Mouse (Mus musculus): ENCODE results near the gene Chst1.

Gene Chst1

DNA sequence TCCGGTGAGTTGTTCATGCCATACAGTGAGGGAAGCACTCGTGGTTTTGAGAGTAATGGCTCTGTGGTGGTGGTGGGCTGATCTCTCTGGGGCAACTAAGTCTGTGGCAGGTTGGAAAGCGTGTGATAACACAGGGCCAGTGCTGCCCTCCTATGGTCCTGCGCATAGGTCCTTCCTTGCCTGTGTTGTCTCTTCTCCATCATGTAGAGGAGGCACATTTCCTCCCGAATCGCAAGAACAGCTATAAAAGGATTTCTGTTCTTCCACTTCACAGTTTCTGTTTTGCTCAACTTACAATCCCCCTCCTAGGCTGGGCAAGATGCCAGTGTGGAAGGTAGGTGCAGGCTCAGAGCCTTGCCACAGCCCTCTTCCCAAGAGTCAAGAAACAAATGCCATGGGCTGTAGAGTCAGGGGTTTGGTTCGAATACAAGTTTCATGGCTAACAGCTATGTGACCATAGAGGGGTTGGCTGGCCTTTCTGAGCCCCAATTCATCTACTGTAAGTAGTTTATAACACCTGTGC lies 51.8 kb downstream of the Chst1 start:
- no peaks in the 10 kb centered on the region for H3K36me3 ChIP-seq (ENCODE audit: insufficient read depth, low read length)
- no peaks in the 10 kb centered on the region for H3K9me3 ChIP-seq (ENCODE audit: low read length)
- H3K4me3 ChIP-seq (replicated peaks; ENCODE audit: low read length): no peak overlapping the region
- H3K27me3 ChIP-seq (ENCODE audit: insufficient read depth, low read length): peaks cover 13% of the 10 kb centered on the region
- peaks cover 27% of the 10 kb centered on the region for H3K4me1 ChIP-seq (replicated peaks; ENCODE audit: low read depth, low read length)
- no peak for TF ChIP-seq NANOG (IDR thresholded peaks at IDR 0.05; ENCODE audit: borderline replicate concordance, low read length)
- TF ChIP-seq CTCF (conservative IDR thresholded peaks at IDR 0.05; ENCODE audit: low read length): no peak
- no peak for TF ChIP-seq POU5F1 (IDR thresholded peaks at IDR 0.05; ENCODE audit: borderline replicate concordance, low read length)

DNA sequence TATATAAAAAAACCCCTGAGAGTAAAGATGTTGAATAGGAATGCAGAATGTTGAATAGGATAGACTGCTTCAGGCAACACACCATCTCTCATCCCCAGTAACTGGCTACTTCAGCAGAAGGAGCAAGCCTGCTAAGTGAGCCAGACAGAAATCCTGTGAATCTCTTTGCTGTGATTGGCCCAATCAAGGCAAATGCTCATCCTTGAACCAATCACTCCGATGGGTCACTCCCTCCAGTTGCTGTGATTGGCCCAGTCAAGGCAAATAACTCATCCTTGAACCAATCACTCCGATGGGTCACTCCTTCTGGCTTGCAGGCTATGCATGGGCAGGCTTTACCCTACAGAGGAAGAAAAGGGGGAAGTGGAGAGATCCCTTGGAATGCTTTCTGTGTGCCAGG lies 57.7 kb downstream of the Chst1 start:
- TF ChIP-seq CTCF (conservative IDR thresholded peaks at IDR 0.05; ENCODE audit: low read length) (no peak), NANOG (IDR thresholded peaks at IDR 0.05; ENCODE audit: borderline replicate concordance, low read length) (no peak), POU5F1 (IDR thresholded peaks at IDR 0.05; ENCODE audit: borderline replicate concordance, low read length) (no peak)
- Histone ChIP-seq H3K4me3 (replicated peaks; ENCODE audit: low read length) (no peak overlapping the region), H3K4me1 (replicated peaks; ENCODE audit: low read depth, low read length) (peaks cover 14% of the 10 kb centered on the region; the same call in 1 of the 2 replicates), H3K36me3 (ENCODE audit: insufficient read depth, low read length) (no peaks in the 10 kb centered on the region), H3K9me3 (ENCODE audit: low read length) (no peaks in the 10 kb centered on the region), H3K27me3 (ENCODE audit: insufficient read depth, low read length) (peaks cover 13% of the 10 kb centered on the region)

DNA sequence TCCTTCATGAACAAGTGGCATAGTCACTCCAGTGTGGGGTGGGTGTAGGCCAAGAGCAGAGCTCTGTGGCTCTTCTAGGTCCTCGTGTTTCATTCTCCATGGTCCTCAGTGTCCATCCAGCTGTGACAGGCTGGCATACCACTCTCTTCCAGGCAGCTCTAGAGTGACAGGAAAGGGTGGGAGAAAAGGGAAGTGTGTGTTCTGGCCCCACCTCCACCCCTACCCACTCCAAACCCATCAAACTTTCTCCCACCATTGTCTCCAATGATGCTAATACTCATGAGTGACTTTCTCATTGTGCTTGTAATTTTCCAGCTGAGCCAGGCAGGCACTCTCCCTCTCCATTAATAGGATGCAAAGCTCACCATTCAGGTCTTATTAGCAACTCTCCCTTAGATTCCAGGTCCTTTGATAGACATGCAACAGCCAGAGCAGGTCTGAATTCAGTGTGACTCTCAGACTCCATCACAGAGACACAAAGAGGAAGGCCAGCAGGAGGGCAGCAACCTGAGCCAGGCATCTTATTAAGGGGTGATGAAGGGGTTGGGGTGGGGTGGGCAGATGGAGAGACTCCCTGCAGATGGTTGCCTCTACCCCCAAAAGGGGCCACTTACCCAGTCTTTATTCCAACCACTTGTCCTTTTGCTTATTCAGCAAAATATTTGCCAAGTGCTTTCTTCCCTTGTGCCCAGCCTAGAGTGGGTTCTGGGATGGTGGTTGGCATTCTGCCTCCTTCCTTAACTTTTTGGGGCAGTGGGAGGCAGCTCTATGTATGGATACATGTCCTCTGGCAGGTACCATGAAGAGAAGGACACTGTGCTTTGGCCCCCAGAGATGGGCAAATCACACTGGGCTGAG lies 59.0 kb downstream of the Chst1 start:
- no peak overlapping the region for H3K4me3 ChIP-seq (replicated peaks; ENCODE audit: low read length)
- no peak for TF ChIP-seq NANOG (IDR thresholded peaks at IDR 0.05; ENCODE audit: borderline replicate concordance, low read length)
- TF ChIP-seq CTCF (conservative IDR thresholded peaks at IDR 0.05; ENCODE audit: low read length): no peak
- no peak for TF ChIP-seq POU5F1 (IDR thresholded peaks at IDR 0.05; ENCODE audit: borderline replicate concordance, low read length)
- H3K27me3 ChIP-seq (ENCODE audit: insufficient read depth, low read length): peaks cover 12% of the 10 kb centered on the region
- H3K36me3 ChIP-seq (ENCODE audit: insufficient read depth, low read length): no peaks in the 10 kb centered on the region
- H3K9me3 ChIP-seq (ENCODE audit: low read length): no peaks in the 10 kb centered on the region
- H3K4me1 ChIP-seq (replicated peaks; ENCODE audit: low read depth, low read length): peaks cover 18% of the 10 kb centered on the region

DNA sequence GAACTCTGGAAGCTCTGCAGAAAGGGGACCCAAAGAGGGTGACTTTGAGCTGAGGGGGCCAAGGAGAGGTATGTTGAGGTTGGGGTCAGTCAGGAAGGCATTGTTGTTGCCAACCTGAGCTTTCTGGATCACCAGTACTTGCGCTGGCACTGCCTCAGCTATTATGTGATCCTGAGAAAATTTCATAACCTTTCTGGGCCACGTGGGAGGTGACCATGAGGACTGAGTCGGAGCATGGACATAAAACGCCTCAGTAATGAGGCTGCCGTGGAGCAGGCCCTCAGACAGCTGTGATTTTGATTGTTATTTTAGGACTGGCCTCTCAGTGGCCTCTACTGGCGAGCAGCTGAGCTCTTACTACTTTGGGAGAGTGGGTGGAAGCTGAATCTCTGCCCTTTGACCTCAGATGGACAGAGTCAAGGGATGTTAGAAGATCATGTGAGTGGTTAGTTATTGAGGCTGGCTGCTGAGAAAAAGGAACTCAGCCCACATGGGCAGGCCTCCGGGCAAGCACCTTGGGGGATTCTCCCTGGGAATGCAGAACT lies 60.1 kb downstream of the Chst1 start:
- TF ChIP-seq CTCF (conservative IDR thresholded peaks at IDR 0.05; ENCODE audit: low read length) (no peak), POU5F1 (IDR thresholded peaks at IDR 0.05; ENCODE audit: borderline replicate concordance, low read length) (no peak), NANOG (IDR thresholded peaks at IDR 0.05; ENCODE audit: borderline replicate concordance, low read length) (no peak)
- Histone ChIP-seq H3K4me3 (replicated peaks; ENCODE audit: low read length) (no peak overlapping the region), H3K27me3 (ENCODE audit: insufficient read depth, low read length) (peaks cover 7% of the 10 kb centered on the region), H3K9me3 (ENCODE audit: low read length) (no peaks in the 10 kb centered on the region), H3K4me1 (replicated peaks; ENCODE audit: low read depth, low read length) (peaks cover 28% of the 10 kb centered on the region), H3K36me3 (ENCODE audit: insufficient read depth, low read length) (no peaks in the 10 kb centered on the region)

DNA sequence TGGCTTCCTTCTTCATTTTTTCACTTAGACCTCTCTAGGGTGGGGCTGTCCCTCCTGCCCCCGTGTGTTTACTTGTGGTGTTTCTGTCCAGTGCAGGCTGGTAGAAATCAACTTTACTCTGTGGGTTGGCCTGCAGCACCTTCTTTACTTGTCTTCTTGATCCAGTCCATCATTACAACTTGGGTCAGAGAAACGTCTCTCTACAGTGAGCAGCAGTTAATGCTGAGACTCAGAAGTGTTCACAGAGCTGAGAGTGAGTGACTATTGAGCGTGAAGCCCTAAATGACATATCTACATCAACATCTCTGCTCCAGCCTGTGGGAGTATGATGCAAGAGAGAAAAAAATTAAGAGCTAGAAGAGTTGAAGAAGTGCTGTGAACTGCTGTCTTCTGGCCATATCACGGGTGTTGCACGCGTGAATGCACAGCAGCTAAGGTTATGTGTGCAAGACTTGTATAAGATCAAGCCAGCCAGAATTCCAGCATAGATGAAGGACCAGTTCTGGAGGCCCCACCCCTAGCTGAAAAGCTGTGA lies 63.1 kb downstream of the Chst1 start:
- H3K4me3 ChIP-seq (replicated peaks; ENCODE audit: low read length): no peak overlapping the region
- peaks cover 30% of the 10 kb centered on the region for H3K4me1 ChIP-seq (replicated peaks; ENCODE audit: low read depth, low read length)
- H3K36me3 ChIP-seq (ENCODE audit: insufficient read depth, low read length): no peaks in the 10 kb centered on the region
- TF ChIP-seq NANOG (IDR thresholded peaks at IDR 0.05; ENCODE audit: borderline replicate concordance, low read length) (no peak), POU5F1 (IDR thresholded peaks at IDR 0.05; ENCODE audit: borderline replicate concordance, low read length) (no peak), CTCF (conservative IDR thresholded peaks at IDR 0.05; ENCODE audit: low read length) (no peak)
- H3K27me3 ChIP-seq (ENCODE audit: insufficient read depth, low read length): no peaks in the 10 kb centered on the region
- H3K9me3 ChIP-seq (ENCODE audit: low read length): peaks cover 8% of the 10 kb centered on the region

Data from E14TG2a.4 (cell line).